Mouse (Mus musculus) midbrain, embryonic 10.5 days (tissue): Measurements from ENCODE around the gene Ostf1. TPM values are rescaled to one million over a fixed set of nuclear protein-coding genes. Genes with fewer than 3 reads are reported as not detected.
A peak's percentile ranks its signal among the peaks of the same experiment; 100 is the strongest.

ENCODE experiments used
- DNase-seq: peaks from one replicate; pipeline ENCODE4 v3.0.0-alpha.2; 2017; ENCODE audit warnings: low spot score
- H3K27ac ChIP-seq: fragments of 300-500 bp; sonication (generic); replicated peaks from 2 replicates; pipeline ENCODE4 v1.5.1; 2016; ENCODE audit warnings: mild to moderate bottlenecking
- H3K27me3 ChIP-seq: fragments of 300-500 bp; sonication (generic); 2 replicates; pipeline ENCODE4 v1.6.1; 2016; ENCODE audit warnings: low read depth, mild to moderate bottlenecking; ENCODE audit not compliant: poor library complexity, severe bottlenecking
- H3K36me3 ChIP-seq: fragments of 300-500 bp; sonication (generic); 2 replicates; pipeline ENCODE4 v1.6.1; 2016; ENCODE audit warnings: mild to moderate bottlenecking, moderate library complexity
- H3K4me1 ChIP-seq: fragments of 300-500 bp; sonication (generic); 2 replicates; pipeline ENCODE4 v1.6.1; 2016
- H3K4me3 ChIP-seq: fragments of 300-500 bp; sonication (generic); 2 replicates; pipeline ENCODE4 v1.5.1; 2016; ENCODE audit warnings: mild to moderate bottlenecking, moderate library complexity
- H3K9me3 ChIP-seq: fragments of 300-500 bp; sonication (generic); replicated peaks from 2 replicates; pipeline ENCODE4 v1.6.1; 2016; ENCODE audit warnings: mild to moderate bottlenecking
- WGBS: fragments of 180-500 bp; shearing (Covaris S2); methylation state at CpG from one replicate; pipeline ENCODE4 v1.1.7; 2016; 5-methylcytosine and 5-hydroxymethylcytosine counted together
- polyA plus RNA-seq: library from polyadenylated mRNA; unstranded; fragments of >200 nt; fragmentation: Nextera tagmentation; extraction: Ambion mirVana; gene quantifications from 2 replicates; pipeline ENCODE4 v1.2.1, GENCODE M21; 2016

Gene Ostf1
- polyA plus RNA-seq, 1 experiment from 2014 or later, result 49.7 TPM

DNA sequence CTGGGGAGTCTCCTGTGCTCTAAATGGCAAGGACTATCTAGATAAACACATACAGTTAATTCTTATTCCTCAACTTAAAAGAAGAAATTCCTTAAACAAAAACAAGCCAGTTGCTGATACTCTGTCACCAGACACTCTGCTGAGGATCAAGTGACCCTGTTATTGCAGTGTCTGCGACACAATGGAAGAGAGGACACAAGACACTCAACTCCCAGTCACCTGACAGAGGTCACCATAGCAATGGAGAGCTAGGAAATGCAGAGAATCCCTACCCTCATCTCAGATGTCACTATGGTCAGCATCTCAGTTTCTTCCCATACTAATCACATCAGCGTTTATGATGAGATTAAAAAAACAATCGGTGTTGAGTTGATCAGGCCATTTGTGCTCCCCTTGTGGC is 58.2 kb downstream of the Ostf1 start:
- DNase-seq, result no peak
- H3K4me1 ChIP-seq, result peaks cover 2% of the 10 kb centered on the region; the same call in 1 of the 2 replicates
- no peak overlapping the region for H3K4me3 ChIP-seq
- H3K27me3 ChIP-seq, result no peaks in the 10 kb centered on the region
- H3K27ac ChIP-seq, result no peak overlapping the region
- WGBS, result 83% methylated on average over 3 of the region's 3 CpGs
- no peaks in the 10 kb centered on the region for H3K9me3 ChIP-seq
- H3K36me3 ChIP-seq, result no peaks in the 10 kb centered on the region

DNA sequence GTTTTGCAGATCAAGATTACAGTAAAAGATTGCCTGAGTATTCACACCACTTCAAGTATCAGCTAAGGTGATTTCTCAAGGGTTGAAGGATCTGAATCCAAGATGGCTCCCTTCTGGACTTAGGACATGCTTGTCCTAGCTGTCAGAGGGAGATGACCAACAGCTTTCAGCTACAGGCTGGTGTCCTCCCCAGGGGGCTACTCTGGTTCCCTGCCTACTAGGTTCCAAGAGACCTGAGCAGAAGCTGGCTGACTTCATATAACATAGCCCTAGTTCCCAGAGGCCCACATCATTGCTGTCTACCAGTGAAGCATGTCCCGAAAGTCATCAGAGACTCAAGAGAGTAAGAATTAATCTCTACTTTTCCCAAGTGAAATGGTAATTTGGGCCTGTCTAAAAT is 62.1 kb downstream of the Ostf1 start:
- H3K27me3 ChIP-seq, result no peaks in the 10 kb centered on the region
- H3K4me3 ChIP-seq, result no peak overlapping the region
- no peak for DNase-seq
- H3K4me1 ChIP-seq, result no peaks in the 10 kb centered on the region
- H3K9me3 ChIP-seq, result no peaks in the 10 kb centered on the region
- 81% methylated on average over 1 of the region's 1 CpGs for WGBS
- H3K36me3 ChIP-seq, result no peaks in the 10 kb centered on the region
- H3K27ac ChIP-seq, result no peak overlapping the region

DNA sequence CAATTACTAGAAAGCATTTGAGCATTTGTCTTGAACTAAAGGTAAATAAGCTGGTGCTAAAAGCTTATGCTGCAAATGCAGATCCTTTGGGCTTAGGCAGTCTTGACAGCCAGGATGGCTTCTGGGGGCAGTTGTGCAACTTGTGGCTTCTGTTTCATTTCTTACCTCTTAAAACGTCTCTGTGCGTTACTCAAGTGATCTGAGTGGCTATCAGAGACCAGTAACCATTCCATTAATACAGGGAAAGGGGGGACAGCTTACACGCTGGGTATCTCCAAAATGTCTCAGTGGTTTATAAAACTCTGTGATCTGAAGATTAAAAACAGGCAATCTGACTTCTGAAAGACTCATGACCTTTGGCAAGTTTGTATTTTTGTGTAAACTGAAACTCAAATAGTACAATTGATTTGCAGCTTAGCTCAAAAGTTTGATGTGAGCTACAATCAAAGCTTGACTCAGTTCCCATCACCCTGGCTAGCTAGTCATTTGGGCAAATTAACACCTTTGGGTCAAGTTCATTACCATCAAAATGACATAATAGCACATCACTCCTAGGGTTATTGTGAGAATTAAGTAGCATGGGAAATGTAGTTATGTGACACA is 62.7 kb downstream of the Ostf1 start:
- WGBS, result 82% methylated on average over 3 of the region's 3 CpGs
- Histone ChIP-seq H3K9me3 (no peaks in the 10 kb centered on the region), H3K4me3 (no peak overlapping the region), H3K36me3 (no peaks in the 10 kb centered on the region), H3K27ac (no peak overlapping the region), H3K4me1 (no peaks in the 10 kb centered on the region), H3K27me3 (no peaks in the 10 kb centered on the region)
- DNase-seq, result no peak

DNA sequence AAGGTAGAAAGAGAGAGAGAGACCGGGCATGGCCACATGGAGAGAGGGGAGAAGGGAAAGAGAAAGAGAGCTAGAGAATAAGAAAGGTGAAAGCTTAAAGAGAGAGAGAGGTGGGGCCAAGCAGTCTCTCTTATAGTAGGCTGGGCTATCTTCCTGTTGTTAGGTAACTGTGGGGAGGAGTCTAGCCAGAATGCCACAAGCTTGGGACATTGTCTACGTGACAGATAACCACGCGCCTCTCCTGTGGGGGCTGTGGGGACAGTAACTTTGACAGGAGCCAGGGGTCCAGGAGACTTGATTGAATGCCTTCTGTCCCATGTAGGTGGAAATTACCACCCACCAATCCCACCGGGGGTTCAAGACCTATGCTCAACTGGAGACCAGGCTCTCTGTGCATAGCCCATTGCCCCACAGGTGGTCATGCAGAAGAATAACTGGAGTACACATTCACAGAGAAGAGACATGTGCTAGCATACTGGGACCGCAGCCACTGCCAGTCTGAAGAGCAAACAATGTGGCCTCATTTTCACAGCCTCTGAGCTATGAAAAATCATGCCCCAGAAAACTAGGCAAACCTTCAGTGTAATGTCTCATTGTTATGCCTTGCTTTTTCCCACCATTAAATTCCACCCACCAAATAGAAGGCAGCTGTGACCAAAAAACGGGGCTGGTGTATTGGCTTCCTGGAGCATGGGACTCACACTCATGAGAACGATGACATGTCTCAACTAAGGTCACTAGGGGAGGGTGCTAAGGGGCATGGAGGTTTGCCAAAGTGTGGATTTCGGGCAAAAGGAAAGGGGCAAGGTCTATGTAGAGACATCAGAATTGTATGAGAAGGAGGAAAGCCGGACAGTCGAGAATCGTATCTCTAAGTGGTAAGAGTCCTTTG is 63.4 kb downstream of the Ostf1 start:
- no peaks in the 10 kb centered on the region for H3K4me1 ChIP-seq
- no peak overlapping the region for H3K4me3 ChIP-seq
- H3K27ac ChIP-seq, result no peak overlapping the region
- no peaks in the 10 kb centered on the region for H3K9me3 ChIP-seq
- WGBS, result 89% methylated on average over 12 of the region's 12 CpGs
- no peak for DNase-seq
- H3K27me3 ChIP-seq, result no peaks in the 10 kb centered on the region
- no peaks in the 10 kb centered on the region for H3K36me3 ChIP-seq

DNA sequence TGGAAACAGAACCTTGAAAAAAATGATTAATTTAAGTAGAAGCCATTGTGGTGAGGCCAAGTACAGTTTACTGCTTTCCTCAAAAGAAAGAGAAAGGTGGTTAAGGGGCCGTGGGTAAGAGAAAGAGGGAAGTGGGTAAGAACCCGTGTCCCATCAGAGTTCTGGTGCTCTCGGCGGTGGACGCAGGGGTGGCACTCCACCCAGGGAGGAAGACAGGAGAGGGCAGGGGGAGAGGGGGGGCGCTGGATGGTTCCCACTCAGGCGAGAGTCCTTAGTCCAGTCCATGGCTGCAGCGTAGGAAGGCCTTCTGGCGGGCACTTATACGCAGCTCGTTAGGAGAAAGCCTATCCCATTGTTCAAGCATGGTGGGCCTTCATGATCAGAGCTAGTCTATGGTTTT is 64.1 kb downstream of the Ostf1 start:
- WGBS, result 92% methylated on average over 11 of the region's 11 CpGs
- H3K27me3 ChIP-seq, result no peaks in the 10 kb centered on the region
- no peak for DNase-seq
- no peaks in the 10 kb centered on the region for H3K4me1 ChIP-seq
- H3K36me3 ChIP-seq, result no peaks in the 10 kb centered on the region
- no peaks in the 10 kb centered on the region for H3K9me3 ChIP-seq
- no peak overlapping the region for H3K27ac ChIP-seq
- H3K4me3 ChIP-seq, result no peak overlapping the region

DNA sequence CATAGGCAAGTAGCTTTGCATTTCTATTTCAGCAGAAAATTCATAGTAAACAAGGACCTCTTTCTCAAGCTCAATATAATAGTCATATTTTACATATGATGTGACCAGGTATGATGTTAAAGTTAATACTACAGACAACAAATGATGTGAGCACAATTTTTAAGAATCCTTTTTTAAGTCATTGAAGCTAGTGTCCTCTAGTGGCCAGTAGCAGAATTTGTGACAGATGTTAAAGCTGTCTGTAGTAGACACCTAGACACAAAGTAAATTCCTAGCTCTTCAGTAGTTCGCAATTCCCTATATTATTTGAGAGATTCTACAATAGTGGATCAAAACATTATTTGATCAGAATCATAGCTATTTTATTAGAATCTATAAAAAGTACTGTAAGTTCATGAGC is 73.9 kb downstream of the Ostf1 start:
- H3K4me1 ChIP-seq, result no peaks in the 10 kb centered on the region
- no peak overlapping the region for H3K27ac ChIP-seq
- H3K27me3 ChIP-seq, result no peaks in the 10 kb centered on the region
- H3K9me3 ChIP-seq, result no peaks in the 10 kb centered on the region
- no peaks in the 10 kb centered on the region for H3K36me3 ChIP-seq
- H3K4me3 ChIP-seq, result no peak overlapping the region
- no peak for DNase-seq
- WGBS, result 82% methylated on average over 1 of the region's 1 CpGs

DNA sequence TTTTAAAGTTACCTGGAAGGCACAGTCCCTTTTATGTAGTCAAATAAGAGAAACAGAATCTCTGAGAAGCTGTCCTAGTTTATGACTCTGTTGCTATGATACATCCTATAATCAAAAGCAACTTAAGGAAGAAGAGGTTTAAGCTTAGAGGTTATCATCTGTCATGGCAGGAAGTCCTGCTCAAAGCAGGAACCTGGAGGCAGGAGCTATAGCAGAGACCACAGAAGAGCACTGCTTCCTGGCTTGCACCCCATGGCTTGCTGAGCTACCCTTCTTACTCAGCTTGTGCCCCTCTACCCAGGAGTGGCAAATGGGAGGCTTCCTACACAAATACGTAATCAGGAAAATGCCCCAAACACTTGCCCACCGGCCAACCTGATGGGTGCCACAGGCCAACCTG is 76.0 kb downstream of the Ostf1 start:
- DNase-seq, result no peak
- WGBS, result 87% methylated on average over 2 of the region's 2 CpGs
- Histone ChIP-seq H3K27ac (no peak overlapping the region), H3K9me3 (no peaks in the 10 kb centered on the region), H3K27me3 (no peaks in the 10 kb centered on the region), H3K4me3 (no peak overlapping the region), H3K36me3 (no peaks in the 10 kb centered on the region), H3K4me1 (no peaks in the 10 kb centered on the region)

DNA sequence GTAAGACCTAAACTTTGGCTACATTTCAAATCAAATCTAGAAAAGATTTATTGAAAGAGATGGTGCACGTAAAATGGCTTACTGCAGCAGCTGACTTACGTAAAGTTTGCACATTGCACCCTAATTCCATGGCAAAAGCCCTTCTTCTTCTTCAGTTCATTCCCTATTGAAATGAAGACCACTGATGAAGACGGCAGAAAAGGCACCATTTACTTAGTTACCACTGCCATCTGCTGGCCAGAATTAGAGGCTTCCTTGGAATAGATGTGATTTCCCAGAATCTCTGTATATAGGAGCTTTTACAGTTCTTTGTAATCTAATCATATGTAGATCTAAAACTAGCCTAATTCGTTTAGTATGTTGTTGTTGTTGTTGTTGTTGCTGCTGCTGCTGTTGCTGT is 83.0 kb downstream of the Ostf1 start:
- H3K27ac ChIP-seq, result no peak overlapping the region
- H3K36me3 ChIP-seq, result no peaks in the 10 kb centered on the region
- H3K4me1 ChIP-seq, result no peaks in the 10 kb centered on the region
- H3K9me3 ChIP-seq, result no peaks in the 10 kb centered on the region
- H3K4me3 ChIP-seq, result no peak overlapping the region
- H3K27me3 ChIP-seq, result no peaks in the 10 kb centered on the region
- WGBS, result 24% methylated on average over 4 of the region's 4 CpGs
- DNase-seq, result peak; percentile 44

Other genes with a start within 250 kb of the Ostf1 start
- 6.6 and 7.2 TPM in 2 replicates for gene Nmrk1, start 127 bp upstream of the Ostf1 start, polyA plus RNA-seq
- gene Carnmt1, start 38.9 kb upstream of the Ostf1 start, polyA plus RNA-seq, result 24.0 and 26.8 TPM in 2 replicates
- gene D030056L22Rik, start 81.4 kb upstream of the Ostf1 start, polyA plus RNA-seq, result 49.6 and 50.8 TPM in 2 replicates
- gene Trpm6, start 118.2 kb upstream of the Ostf1 start, polyA plus RNA-seq, result 0.38 and 0.67 TPM in 2 replicates